Mouse (Mus musculus) heart, postnatal 10 days (tissue): ENCODE measurements at regions not wholly inside any gene's neighbourhood (a gene's known extent, or its start where the extent isn't known, plus 50 kb on each side); places are given as distances from the start of the nearest gene placed in this dataset.
A peak's percentile ranks its signal among the peaks of the same experiment; 100 is the strongest.

Source experiments
- DNase-seq, 2 experiments: peaks; one replicate each; pipeline ENCODE4 v3.0.0; 2021
- intact Hi-C: fragments of 180-260 bp; cut with DNase I; formaldehyde crosslinking; loops from one replicate; pipeline ENCODE4 v1.15.1; 2025

DNA sequence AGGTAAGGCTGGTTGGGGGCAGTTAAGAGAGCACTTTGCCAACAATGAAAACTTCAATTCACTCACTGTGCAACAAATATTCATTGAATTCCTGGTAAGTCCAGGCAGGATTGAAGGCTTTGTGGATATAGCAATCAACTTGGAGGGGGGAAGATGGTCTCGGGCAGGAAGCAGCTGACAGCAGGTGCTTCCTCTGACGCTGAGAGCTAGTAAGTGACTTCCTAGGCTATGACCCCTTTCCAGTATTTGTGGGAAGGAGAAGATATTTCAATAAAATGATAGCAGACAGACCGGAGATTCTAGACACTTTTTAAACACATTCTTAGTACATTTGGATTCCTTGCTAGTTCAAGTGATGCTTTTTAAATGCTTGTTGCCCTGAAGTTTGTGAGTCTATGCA, 195.0 kb downstream of the Dusp6 start:
- intact Hi-C loops: no loop called here
- DNase-seq: peak; percentile 32 to 41

DNA sequence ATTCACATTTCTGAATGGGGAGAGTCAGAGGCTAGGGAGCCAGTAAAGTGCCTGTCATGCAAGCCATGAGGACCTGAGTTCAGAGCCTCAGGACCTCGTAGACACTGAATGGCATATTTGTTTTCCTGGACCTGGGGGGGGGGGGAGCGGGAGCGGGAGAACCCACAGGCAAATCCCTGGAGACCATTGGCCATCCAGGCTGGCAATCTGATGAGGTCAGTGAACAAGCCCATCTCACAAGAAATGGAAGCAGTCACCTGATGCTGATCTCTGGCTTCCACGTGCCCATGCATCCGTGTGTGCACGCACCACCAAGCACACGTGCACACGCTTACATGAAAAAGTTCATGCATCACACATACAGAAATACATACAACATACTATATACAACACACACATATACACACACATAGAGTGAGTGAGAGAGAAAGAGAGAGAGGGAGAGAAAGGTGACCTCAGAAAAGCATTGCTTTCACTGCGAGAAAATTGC, 196.2 kb downstream of the Dusp6 start:
- DNase-seq: no peak
- intact Hi-C loops: no loop called here

DNA sequence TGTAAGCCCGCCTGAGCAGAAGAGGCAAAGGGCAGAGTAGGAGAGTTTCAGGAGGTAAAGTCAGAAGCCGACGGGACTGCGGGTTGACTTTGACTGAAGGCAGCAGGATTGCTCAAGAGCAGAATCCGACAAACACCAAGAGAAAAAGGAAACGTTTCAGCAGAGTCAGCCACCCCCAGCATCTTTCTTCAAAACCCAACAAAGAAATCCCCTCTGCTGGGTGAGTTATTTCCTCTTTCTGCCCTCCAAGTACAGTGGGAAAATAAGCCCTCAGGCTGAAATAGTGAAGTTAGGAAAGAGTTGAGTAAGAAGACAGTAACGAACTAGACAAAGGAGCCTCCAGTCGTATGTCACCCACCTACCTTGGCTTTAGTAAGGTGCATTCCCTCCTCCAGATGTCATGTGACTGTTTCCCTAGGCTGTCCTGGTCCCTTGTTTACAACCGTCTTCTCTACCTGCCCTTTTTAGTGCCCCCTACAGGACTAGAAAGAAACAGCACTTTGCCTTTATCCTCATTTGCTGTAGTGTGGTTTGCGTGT, 196.9 kb downstream of the Dusp6 start:
- intact Hi-C loops: loop anchor here (2.0 to 5.0 kb wide), 4 partner anchors 49 to 293 kb away; partner anchors contain the start of gene Dusp6
- peak; percentile 37 to 60 for DNase-seq

DNA sequence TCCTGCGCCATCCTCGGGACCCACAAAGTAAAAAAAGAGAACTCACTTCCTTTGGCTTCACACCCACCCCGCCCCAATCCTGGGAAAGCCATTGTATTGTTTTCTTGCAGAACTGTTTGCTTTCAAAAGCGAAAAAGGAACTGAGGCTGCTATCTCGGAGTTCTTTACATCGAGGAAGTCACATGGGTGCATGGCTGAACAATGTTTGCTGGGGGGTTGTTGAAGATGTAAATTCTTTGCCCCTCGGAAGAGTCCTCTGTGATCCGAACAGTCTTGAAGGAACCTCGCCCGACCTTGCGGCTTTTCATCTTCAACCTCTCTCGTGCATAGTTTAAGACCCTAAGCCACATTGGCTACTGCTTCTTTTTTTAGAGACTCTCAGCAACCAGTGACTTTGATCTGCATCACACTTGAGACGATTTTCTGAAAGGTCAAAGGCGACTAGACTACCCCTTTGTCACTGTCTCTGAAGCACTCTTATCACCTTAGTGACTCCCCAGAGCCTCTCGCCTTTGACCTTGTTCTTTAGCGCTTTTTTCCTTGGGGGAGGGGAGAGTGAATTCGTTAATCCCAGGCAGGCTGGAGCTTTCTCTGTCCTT, 197.9 kb downstream of the Dusp6 start:
- peak; percentile 59 to 63 for DNase-seq
- intact Hi-C loops: loop anchor here (2.0 to 5.0 kb wide), 4 partner anchors 50 to 294 kb away; partner anchors contain the start of gene Dusp6

DNA sequence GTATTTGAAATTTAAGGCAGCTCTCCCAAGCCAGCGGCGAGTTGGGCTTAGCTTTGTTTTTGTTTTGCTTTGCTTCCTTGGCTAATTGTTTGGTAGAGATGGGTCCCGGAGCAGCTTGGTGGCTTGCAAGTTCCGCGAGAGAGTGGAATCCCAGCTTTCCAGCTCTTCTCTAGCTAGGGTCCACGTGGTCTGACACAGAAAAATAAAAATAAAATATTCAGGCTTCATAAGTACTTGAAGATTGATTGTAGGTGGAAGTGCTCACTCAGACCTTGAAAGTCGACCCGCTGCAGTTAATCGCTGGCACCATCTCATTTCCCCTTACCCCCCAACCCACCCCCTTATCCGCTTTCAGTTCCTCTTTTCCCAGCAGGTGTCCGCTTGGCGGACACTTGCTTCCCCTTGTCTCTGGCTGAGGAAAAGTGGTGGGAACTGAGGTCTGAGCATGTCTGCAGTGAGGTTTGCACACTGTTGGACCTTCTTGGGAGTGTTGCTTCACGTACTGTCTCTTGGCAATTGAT, 198.5 kb downstream of the Dusp6 start:
- intact Hi-C loops: loop anchor here (2.0 to 5.0 kb wide), 4 partner anchors 51 to 294 kb away; partner anchors contain the start of gene Dusp6
- peak; percentile 51 to 53 for DNase-seq

DNA sequence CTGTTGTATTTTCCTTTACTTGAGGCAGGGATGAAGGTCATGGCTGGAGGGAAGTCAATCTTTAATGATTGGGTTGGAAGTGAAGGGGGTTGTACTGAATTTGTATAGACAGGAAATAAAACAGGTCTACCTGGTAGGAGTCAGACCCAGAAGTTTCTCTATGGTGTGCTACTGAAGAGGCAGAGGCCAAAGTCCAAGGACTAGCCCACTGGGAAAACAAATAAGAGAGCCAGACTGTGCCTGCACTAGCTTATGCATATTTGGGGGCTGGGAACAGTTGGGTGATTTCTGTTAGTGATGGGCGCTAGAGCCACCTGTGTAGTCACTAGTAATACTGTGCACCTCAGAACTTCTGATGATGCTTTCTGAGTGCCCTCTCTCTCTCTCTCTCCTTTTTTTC, 203.7 kb downstream of the Dusp6 start:
- intact Hi-C loops: loop anchor here (5.0 kb wide), 2 partner anchors 56 to 106 kb away; no protein-coding TSS in a partner anchor

DNA sequence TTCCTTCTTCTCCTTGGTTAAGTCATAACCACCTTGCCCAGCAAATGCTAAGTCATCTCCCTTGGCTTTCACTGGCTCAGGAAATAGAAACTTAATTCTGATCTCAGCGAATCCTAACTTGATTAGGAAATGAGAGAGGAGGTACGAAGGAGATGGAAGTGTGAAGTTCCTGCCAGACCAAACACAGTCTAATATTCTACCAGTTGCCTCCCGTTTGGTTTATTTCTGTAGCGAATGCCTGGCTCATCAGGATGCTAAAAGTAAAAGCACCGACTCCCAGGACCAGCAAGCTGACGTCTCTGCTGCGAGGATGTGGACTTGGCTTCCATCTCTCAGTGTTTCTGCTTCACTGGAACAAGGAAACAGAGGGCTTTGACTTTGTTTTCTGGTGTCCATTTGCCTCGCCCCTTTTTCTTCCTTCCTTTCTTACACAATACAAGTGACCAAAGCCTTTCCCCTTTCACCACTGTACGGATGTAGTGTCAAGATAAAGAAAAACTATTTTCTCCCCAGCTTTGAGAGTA, 204.3 kb downstream of the Dusp6 start:
- peak; percentile 39 for DNase-seq
- intact Hi-C loops: loop anchor here (5.0 kb wide), 2 partner anchors 55 to 105 kb away; no protein-coding TSS in a partner anchor

More for the DNA sequence above, 203.7 kb downstream of the Dusp6 start:
- DNase-seq: no peak

DNA sequence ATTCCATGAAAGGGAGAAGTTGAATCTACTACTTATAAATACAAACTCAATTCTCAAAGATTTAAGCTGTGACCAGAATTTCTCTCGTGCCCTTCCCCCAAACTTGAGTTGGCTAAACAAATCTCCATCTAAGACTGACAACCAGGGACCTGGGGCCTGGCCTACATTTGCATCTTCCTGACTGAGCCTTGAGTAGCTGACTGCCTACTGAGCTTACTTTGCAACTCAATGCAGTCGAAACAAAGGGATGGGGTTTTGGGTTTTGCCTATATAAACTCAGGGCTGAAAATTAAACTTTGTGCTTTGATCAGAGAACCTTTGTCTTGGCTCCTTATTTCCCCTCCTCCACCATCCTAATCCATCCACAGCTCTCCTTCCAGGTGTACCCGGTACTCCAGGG, 205.9 kb downstream of the Dusp6 start:
- intact Hi-C loops: loop anchor here (5.0 kb wide), 2 partner anchors 53 to 103 kb away; no protein-coding TSS in a partner anchor
- no peak for DNase-seq

DNA sequence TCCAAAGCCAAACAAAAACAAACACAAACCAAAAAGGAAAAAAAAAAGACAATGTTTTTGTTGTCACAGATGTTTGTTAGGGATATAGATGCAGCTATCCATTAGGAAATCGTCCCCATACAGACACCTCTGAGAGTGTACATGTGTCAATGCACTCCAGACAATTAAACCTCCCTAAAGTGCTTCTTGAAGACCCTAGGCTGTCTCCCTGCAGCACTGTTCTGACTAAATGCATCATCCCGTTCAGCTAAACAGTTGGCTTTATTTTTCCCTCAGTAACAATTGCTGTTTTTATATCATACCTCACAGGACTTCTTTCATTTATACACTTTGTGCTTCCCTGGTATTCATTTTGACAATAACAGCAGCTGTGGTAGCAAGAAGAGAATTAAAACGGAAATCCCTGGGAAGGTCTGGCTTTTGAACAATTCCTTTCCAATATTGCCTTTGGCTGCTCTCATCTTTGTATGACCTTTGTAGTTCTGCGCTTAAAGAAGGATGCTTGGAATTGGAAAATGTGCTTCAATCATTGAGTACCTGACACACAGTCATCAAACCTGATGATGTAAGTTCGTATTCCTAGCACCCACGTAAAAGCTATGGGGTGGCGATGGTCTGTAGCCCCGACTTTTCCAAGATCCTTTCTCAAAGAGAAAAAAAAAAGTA, 208.9 kb downstream of the Dusp6 start:
- DNase-seq: no peak

DNA sequence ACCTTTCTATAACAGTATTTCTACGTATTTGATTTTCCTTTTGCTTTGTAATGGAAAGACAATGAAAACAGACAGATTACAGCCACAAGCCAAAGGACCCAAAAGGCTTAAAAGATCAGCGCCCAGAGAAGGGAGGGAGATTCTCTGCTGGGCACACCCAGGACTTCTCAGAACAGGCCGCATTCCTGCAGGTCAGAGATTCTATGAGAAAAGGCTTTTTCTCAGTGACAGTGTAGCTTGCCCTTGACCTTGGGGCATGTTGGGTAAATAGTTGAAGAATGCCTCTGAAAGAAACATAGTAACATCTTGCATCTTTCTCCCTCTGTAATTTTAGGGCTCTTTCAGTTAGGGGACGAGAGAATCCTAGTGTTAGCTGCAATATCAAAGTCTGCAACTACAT, 209.8 kb downstream of the Dusp6 start:
- DNase-seq: no peak
- intact Hi-C loops: no loop called here

More for the DNA sequence above, 208.9 kb downstream of the Dusp6 start:
- intact Hi-C loops: no loop called here

DNA sequence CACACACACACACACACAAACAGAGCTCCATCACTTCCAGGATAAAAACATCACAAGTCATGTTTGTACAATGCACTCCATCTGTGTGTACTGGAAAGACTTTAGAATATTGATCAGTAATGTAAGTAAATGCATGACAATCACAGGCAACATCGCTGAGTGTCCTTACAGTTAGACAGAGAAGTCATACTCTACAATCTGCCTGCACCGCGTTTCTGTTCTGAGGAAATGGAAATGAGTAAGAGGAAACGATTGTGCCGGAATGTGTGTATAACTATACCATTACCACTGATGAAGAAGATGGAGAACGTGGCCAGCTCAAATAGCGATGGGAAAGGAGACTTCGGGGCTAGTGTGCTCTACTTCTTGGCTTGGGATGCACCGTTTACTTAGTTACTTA, 210.7 kb downstream of the Dusp6 start:
- intact Hi-C loops: no loop called here
- no peak for DNase-seq

DNA sequence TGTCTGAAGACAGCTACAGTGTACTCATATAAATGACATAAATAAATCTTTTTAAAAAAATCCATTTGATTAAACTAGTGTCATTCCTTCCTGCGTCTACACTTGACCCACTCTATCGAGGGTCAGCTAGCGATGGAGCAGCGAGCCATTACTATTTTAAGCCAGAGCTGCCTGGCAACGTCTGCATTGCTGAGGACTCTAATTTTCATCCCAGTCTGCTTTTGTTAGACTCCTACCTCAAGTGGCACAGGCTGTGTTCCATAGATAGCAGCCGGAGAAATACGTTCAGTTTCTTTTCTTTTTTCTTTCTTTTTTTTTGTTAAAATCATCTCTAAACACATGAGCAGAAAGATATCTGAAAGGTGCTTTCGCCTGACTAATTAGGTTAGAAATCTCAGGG, 211.5 kb downstream of the Dusp6 start:
- intact Hi-C loops: no loop called here
- peak; percentile 29 to 30 for DNase-seq

DNA sequence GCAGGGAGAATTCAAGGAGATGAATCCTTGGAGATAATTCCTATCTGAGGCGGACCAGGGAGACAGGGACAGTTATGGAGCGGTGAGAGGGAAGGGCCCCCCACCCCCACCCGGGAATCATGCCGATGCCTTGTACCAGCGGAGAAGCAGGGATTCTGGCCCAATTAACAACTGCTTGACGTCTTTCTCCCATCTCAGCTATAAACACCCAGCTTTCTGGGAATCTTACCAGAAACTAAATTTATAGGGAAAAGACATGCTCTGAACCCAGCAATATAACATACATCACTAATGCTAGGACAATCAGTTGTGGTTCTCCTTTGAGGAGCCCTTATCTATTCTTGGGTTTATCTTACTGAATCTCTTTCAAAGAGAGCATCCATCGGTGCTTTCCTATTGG, 213.2 kb downstream of the Dusp6 start:
- no peak for DNase-seq
- intact Hi-C loops: no loop called here

DNA sequence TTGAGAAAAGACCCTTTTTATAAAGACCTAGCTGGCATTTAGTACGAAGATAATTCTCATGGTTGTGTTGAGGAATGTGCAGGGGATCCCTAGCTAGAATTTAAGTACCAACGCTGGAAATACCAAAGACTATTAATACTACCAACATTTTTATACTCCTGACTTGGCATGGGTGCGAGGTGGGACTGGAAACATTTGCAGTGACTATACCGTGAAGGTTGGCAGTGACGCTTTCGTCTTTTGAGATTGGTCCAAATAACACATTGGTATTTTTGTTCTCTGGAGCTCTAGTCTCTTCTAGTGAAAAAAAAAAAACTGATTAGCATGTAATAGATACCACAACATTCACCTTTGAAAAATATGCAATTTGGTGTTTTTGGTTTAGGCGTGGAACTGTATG, 213.7 kb downstream of the Dusp6 start:
- DNase-seq: no peak
- intact Hi-C loops: no loop called here

DNA sequence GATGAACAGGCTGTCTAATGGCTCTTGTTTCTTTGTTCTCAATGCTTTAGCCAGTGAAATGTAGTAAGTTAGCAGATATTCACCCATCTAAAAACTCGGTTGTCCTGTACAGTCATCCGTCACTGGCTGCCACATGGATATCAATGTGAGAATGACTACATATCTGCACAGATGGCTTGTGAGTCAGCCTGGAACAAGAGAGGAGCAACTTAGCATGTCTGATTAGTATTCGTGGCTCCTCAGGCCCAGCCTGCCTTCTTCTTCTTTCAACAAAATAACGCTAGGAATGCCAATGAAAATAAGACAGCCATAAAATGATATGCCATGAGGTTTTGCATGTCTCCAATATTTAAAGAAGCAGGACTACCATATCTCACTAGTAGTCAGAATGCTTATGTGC, 217.5 kb downstream of the Dusp6 start:
- DNase-seq: no peak
- intact Hi-C loops: no loop called here

DNA sequence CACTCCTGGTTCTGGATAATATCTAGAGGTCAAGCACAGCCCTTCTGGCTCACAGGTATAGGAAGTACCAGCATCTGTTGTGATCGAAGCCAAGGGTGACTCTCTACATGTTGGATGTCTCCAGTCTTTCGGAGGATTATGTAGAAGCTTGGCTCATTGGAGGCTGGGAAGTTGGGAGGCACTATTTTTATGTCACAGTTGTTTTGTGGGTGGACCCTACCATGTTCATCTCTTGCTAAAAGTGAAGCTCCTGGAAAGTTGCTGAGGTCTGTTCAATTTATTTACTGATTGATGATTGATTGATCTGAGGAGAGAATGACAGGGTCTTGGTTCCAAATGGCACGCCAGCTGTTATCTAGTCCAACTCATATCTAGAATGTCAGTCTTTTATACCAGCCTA, 219.0 kb downstream of the Dusp6 start:
- no peak for DNase-seq
- intact Hi-C loops: no loop called here

DNA sequence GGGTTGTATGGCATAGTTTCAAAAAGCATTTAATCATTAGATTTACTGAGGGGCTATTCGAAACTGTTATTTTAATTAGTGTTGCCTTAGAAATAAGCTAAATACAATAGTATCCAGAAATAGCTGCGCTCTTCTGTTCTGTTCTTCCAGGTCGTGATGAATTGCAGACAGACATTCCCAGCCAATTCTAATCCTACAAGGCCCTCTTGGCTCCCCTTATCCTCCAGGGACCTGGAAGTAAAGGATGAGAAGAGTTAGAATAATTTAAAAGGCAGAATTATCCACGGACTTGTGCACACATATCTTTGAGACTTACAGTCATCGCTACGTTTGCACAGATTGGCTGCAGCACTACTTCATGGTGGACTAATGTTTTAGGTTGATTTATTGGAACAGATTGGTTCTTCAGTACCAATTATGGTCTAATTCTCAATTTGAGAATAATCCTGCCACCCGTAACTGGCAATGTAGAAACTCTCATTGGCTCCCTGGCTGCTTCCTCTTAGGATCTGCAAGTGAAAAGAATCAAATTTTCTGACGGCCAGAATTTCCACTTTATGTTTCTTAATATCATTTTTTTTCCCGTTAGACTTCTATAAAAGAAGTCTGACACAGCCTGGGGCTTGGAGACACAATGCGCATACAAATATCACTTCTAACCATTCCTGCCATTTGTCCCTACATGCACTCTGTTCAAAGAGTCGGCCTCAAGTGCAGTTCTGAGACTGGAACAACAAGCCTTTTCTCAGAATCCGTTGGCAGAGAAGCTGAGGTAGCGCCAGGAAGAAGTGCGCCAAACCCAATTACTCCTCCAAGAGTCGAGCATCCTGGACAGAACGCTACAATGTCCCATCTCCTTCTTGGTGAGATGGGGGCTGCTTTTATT, 225.4 kb downstream of the Dusp6 start:
- intact Hi-C loops: no loop called here
- no peak for DNase-seq

DNA sequence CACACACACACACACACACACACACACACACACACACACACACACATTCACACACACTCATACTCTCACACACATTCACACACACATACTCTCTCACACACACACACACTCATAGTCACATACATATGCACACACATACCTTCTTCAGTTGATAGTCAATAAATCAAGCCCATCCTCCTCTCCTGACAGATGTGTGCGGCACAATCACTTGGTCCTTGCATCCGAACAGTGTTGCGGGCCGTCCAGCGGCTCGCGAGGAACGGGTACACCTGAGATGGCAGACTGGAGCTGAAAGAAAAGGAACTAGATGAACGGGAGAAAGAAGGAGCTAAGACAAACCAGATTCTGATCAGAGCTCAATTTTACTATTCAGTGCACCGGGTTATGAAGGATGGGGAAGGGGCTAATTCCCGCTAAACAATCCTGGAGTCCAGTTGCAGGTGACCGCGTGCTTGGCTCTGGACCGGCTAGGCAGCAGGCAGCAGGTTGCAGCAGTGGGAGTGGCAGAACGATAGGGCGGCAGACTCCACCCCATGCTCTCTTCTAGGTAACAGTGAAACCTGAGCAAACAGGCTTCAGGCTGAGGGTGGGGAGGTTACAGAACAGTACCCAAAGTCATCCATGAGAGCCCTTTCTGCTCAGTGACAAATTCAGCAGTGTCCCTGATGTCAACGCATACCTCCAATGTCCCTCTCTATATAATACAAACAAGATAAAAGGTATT, 247.8 kb downstream of the Csl start:
- DNase-seq: no peak
- intact Hi-C loops: no loop called here

DNA sequence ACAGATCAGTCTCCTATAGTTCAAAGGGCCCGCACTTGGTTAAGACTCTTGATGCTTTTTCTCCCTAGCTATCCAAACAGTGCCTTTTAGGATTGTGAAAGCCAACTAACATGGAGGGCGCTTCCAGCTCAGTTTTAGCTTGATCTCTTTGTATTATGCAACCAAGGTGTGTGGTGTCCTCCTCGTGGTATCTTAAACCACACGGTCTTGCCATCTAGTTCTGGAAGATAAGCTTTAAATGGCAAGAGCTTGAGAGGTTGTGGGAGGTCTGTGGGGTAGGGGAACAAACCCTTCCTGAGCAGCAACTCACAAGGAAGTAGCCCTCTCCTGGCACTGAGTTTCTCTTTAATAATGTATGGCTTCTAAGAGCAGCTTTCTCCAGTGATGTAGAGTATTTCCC, 241.5 kb downstream of the Csl start:
- intact Hi-C loops: no loop called here
- no peak for DNase-seq

DNA sequence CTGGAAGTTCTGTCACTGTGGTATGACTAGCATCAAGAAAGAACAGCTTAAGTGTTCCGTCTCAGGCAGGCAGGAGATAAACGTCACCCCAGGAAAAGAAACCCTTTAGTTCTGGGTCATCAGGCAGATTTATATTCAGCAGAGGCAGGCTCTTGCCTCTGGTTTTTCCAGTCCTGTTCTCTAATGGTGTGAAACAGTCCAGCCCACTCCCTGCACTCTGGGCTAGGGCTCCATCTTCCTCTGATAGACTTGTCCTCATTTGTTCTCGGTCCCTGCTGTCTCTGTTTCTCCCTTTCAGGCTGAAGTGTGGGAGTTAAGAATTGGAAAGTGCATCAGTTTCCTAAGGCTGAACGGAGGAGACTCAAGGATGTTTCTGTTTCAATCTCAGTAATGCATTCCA, 240.0 kb downstream of the Csl start:
- no peak for DNase-seq
- intact Hi-C loops: no loop called here
